Mouse (Mus musculus) embryonic facial prominence, embryonic 15.5 days (tissue): ENCODE measurements around the gene Adam15. TPM values are rescaled to one million over a fixed set of nuclear protein-coding genes. Genes with fewer than 3 reads are reported as not detected.

Experiments
- ATAC-seq: fragments of 200-750 bp; cut with Nextera tagmentation; 2 replicates; pipeline ENCODE4 v1.8.0; 2017; ENCODE audit warnings: low read depth, moderate TSS enrichment; ENCODE audit not compliant: insufficient number of reproducible peaks, low FRiP score, low TSS enrichment
- H3K27ac ChIP-seq: fragments of 300-500 bp; sonication (generic); replicated peaks from 2 replicates; pipeline ENCODE4 v1.5.1; 2015; ENCODE audit warnings: mild to moderate bottlenecking, inconsistent platforms
- H3K27me3 ChIP-seq: fragments of 300-500 bp; sonication (generic); 2 replicates; pipeline ENCODE4 v1.6.1; 2015; ENCODE audit warnings: inconsistent platforms
- H3K36me3 ChIP-seq: fragments of 300-500 bp; sonication (generic); 2 replicates; pipeline ENCODE4 v1.6.1; 2015; ENCODE audit warnings: mild to moderate bottlenecking, inconsistent platforms
- H3K4me1 ChIP-seq: fragments of 300-500 bp; sonication (generic); 2 replicates; pipeline ENCODE4 v1.6.1; 2015; ENCODE audit warnings: inconsistent platforms
- H3K4me2 ChIP-seq: fragments of 300-500 bp; sonication (generic); replicated peaks from 2 replicates; pipeline ENCODE4 v1.6.1; 2015; ENCODE audit warnings: mild to moderate bottlenecking, inconsistent platforms
- H3K4me3 ChIP-seq: fragments of 300-500 bp; sonication (generic); replicated peaks from 2 replicates; pipeline ENCODE4 v1.5.1; 2015; ENCODE audit warnings: mild to moderate bottlenecking, inconsistent platforms
- H3K9ac ChIP-seq: fragments of 300-500 bp; sonication (generic); 2 replicates; pipeline ENCODE4 v1.6.1; 2015; ENCODE audit warnings: inconsistent platforms
- H3K9me3 ChIP-seq: fragments of 300-500 bp; sonication (generic); replicated peaks from 2 replicates; pipeline ENCODE4 v1.6.1; 2016; ENCODE audit warnings: inconsistent platforms
- WGBS: fragments of 180-500 bp; shearing (Covaris S2); methylation state at CpG from one replicate; pipeline ENCODE4 v1.1.7; 2015; 5-methylcytosine and 5-hydroxymethylcytosine counted together
- polyA plus RNA-seq: library from polyadenylated mRNA; unstranded; fragments of >200 nt; fragmentation: Nextera tagmentation; extraction: Ambion mirVana; gene quantifications from 2 replicates; pipeline ENCODE4 v1.2.1, GENCODE M21; 2015

The Adam15 gene
- polyA plus RNA-seq, 1 experiment from 2014 or later, result 96.1 TPM

GRCm38 (mm10) chr3:89365486-89366414 lies 16.0 kb upstream of the Adam15 start:
- Histone ChIP-seq H3K4me1 (no peaks in the 10 kb centered on the region), H3K27ac (no peak overlapping the region), H3K9ac (no peak overlapping the region), H3K36me3 (no peaks in the 10 kb centered on the region), H3K4me3 (no peak overlapping the region), H3K27me3 (no peaks in the 10 kb centered on the region), H3K9me3 (no peaks in the 10 kb centered on the region), H3K4me2 (no peak overlapping the region)
- 68% methylated on average over 20 of the region's 20 CpGs for WGBS
- no peak for ATAC-seq

DNA sequence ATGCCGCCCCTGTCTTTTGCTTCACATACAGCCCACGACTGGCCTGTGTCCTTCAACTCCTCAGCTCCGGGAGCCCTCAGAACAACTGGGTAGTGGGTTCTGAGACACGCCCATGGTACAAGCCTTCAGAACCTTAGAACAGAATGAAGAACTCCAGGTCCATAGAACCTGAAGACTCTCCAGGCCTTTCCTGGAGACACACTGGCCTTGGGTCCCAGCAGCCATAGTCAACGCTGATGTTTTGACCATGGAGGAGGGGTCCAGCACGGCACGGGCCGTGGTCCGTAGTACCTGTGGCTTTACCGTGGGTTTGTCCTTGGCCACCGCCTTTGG lies 15.3 kb upstream of the Adam15 start, which contains the start of gene Dcst1:
Gene Dcst1, minus strand, starts transcription at position 101 of the 333 bp plus-strand sequence.
- H3K4me3 ChIP-seq, result no peak within 1 kb of the TSS
- no peak within 1 kb of the TSS for H3K27ac ChIP-seq
- WGBS, result 89% methylated on average over 11 of the region's 11 CpGs
- ATAC-seq, result no peak
- no peaks in the 10 kb centered on the region for H3K27me3 ChIP-seq
- H3K9ac ChIP-seq, result no peak within 1 kb of the TSS
- H3K4me2 ChIP-seq, result no peak within 1 kb of the TSS
- no peaks in the 10 kb centered on the region for H3K4me1 ChIP-seq
- H3K9me3 ChIP-seq, result no peaks in the 10 kb centered on the region
- H3K36me3 ChIP-seq, result no peaks in the 10 kb centered on the region

GRCm38 (mm10) chr3:89364631-89365030 lies 14.8 kb upstream of the Adam15 start:
- WGBS, result 42% methylated on average over 8 of the region's 8 CpGs
- Histone ChIP-seq H3K4me1 (no peaks in the 10 kb centered on the region), H3K27ac (no peak overlapping the region), H3K27me3 (no peaks in the 10 kb centered on the region), H3K9ac (no peak overlapping the region), H3K4me3 (no peak overlapping the region), H3K9me3 (no peaks in the 10 kb centered on the region), H3K36me3 (no peaks in the 10 kb centered on the region), H3K4me2 (no peak overlapping the region)
- ATAC-seq, result no peak

DNA sequence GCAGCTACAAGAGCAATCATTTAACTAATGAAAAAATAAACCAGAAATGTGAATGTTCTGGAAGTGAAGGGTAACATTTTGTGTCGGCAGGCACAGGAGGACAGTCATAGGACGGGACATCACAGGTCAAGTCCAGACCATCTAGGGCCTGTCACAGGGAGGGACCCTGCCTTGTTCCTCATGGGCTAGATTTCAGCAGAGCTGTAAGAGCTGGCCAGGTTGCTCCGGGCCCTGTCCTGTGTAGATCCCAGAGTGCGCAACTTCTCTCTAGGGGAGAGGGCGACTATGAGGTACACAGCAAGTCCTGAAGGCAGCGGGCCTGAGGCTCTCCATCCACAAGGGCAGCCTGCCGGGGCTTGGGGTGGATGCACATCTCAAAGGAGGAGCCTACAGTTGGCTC lies 11.9 kb upstream of the Adam15 start, which contains the start of gene Dcst2:
Gene Dcst2, plus strand, starts transcription at position 301 of the 400 bp plus-strand sequence.
- 80% methylated on average over 7 of the region's 7 CpGs for WGBS
- ATAC-seq, result no peak
- Histone ChIP-seq H3K27me3 (no peaks in the 10 kb centered on the region), H3K36me3 (no peaks in the 10 kb centered on the region), H3K4me2 (no peak within 1 kb of the TSS), H3K9me3 (no peaks in the 10 kb centered on the region), H3K4me3 (no peak within 1 kb of the TSS), H3K4me1 (no peaks in the 10 kb centered on the region), H3K9ac (no peak within 1 kb of the TSS), H3K27ac (no peak within 1 kb of the TSS)

DNA sequence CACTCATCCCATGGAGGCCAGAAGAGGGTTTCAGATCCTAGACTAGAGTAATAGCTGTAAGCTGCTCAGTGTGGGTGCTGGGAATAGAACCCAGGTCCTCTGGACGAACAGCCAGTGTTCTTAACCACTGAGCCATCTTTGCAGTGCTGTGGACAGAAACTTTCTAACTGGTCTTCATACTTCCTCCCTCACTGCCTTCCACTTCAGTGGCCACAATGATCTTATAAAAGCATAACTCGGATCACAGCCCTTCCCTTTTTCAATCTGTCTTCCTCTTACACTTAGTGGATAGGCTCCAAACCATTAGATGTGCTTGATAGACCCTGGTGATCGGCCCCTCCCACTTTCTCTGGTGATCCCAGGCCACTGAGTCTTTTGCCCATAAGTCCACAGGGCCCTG lies 10.4 kb upstream of the Adam15 start:
- H3K27ac ChIP-seq, result no peak overlapping the region
- WGBS, result 71% methylated on average over 3 of the region's 3 CpGs
- H3K9me3 ChIP-seq, result no peaks in the 10 kb centered on the region
- no peak overlapping the region for H3K9ac ChIP-seq
- H3K4me1 ChIP-seq, result no peaks in the 10 kb centered on the region
- no peak for ATAC-seq
- H3K4me2 ChIP-seq, result no peak overlapping the region
- H3K36me3 ChIP-seq, result no peaks in the 10 kb centered on the region
- no peak overlapping the region for H3K4me3 ChIP-seq
- peaks cover 5% of the 10 kb centered on the region; the same call in 1 of the 2 replicates for H3K27me3 ChIP-seq

DNA sequence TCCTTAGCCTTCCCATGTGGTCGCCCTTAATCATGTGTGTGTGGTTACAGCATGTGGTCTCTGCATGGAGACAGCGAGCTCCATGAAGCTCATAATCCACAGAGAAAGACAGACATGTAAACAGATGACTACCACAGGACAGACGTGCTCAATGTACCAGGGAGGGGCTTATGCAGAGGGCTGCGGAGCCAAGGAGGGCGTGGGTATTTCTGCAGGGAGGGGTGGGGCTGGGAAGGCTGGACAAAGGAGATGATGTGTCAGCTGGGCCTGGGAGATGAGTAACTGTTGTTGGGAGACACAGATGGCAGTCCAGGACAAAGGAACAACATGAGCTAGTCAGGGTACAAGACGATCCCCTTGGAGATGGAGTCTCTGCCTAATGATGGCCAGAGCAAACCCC lies 9.8 kb upstream of the Adam15 start:
- ATAC-seq, result no peak
- no peaks in the 10 kb centered on the region for H3K9me3 ChIP-seq
- no peaks in the 10 kb centered on the region for H3K36me3 ChIP-seq
- no peak overlapping the region for H3K4me3 ChIP-seq
- 48% methylated on average over 6 of the region's 6 CpGs for WGBS
- H3K4me2 ChIP-seq, result no peak overlapping the region
- H3K4me1 ChIP-seq, result 0 out of 2 replicates have a peak, but pooled peaks cover 2% of the 10 kb centered on the region
- no peak overlapping the region for H3K27ac ChIP-seq
- peaks cover 5% of the 10 kb centered on the region; the same call in 1 of the 2 replicates for H3K27me3 ChIP-seq
- H3K9ac ChIP-seq, result no peak overlapping the region

DNA sequence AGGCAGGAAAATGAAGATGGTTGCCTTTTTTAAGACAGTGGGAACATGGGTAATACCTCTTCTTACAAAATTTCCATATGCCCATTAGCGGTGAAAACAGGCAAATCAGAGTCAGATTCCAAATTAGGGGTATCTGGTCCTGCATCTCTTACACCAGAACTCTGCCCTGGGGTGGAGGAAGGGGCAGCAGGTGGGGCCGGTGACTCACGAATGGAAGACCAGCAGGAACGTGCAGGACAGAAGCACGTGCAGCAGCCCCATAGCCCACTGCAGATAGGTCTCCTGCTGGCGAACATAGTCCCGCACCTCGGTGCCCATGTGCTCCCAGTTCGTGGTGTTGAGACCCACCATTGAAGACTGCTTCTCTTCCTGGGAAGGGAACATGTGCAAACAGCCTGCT lies 6.2 kb upstream of the Adam15 start:
- Histone ChIP-seq H3K9ac (no peak overlapping the region), H3K4me3 (no peak overlapping the region), H3K4me1 (0 out of 2 replicates have a peak, but pooled peaks cover 2% of the 10 kb centered on the region), H3K4me2 (no peak overlapping the region), H3K27ac (no peak overlapping the region), H3K36me3 (no peaks in the 10 kb centered on the region), H3K9me3 (no peaks in the 10 kb centered on the region), H3K27me3 (peaks cover 5% of the 10 kb centered on the region; the same call in 1 of the 2 replicates)
- ATAC-seq, result no peak
- WGBS, result 62% methylated on average over 9 of the region's 9 CpGs

GRCm38 (mm10) chr3:89355512-89355902 lies 5.7 kb upstream of the Adam15 start:
- no peak overlapping the region for H3K9ac ChIP-seq

GRCm38 (mm10) chr3:89354816-89355511 lies 5.2 kb upstream of the Adam15 start:
- Histone ChIP-seq H3K9me3 (no peaks in the 10 kb centered on the region), H3K4me3 (no peak overlapping the region), H3K36me3 (no peaks in the 10 kb centered on the region), H3K27me3 (peaks cover 5% of the 10 kb centered on the region; the same call in 1 of the 2 replicates), H3K9ac (no peak overlapping the region), H3K27ac (no peak overlapping the region), H3K4me2 (no peak overlapping the region), H3K4me1 (peaks cover 10% of the 10 kb centered on the region)
- no peak for ATAC-seq
- 18% methylated on average over 5 of the region's 5 CpGs for WGBS

More at GRCm38 (mm10) chr3:89355512-89355902, 5.7 kb upstream of the Adam15 start:
- Histone ChIP-seq H3K27me3 (peaks cover 5% of the 10 kb centered on the region; the same call in 1 of the 2 replicates), H3K36me3 (no peaks in the 10 kb centered on the region), H3K27ac (no peak overlapping the region), H3K4me3 (no peak overlapping the region), H3K4me2 (no peak overlapping the region), H3K4me1 (peaks cover 5% of the 10 kb centered on the region), H3K9me3 (no peaks in the 10 kb centered on the region)
- 83% methylated on average over 6 of the region's 6 CpGs for WGBS
- no peak for ATAC-seq

DNA sequence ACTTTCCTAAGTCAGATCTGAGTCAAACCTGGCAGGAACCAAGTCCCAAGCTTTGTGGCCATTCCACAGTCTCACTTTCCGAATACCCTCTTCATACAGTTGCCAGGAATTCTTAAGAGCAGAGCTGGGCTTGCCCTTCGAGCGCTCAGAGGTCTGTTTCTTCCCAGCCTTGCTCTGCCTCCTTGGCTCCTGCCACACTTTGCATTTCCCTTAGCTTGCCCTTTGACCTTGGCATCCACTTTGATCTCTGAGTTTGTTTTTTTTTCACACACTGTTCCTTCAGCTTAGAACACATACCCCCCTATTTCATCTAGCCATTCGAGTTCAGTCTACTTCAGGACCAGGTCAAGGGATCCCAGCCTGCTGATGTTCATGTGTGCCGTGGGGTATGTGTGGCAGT lies 1.5 kb upstream of the Adam15 start:
- Histone ChIP-seq H3K4me1 (peaks cover 21% of the 10 kb centered on the region), H3K9me3 (no peaks in the 10 kb centered on the region), H3K4me3 (no peak overlapping the region), H3K4me2 (no peak overlapping the region), H3K27ac (no peak overlapping the region), H3K27me3 (peaks cover 4% of the 10 kb centered on the region), H3K36me3 (peaks cover 7% of the 10 kb centered on the region; the same call in 1 of the 2 replicates), H3K9ac (no peak overlapping the region)
- WGBS, result 51% methylated on average over 5 of the region's 5 CpGs
- ATAC-seq, result no peak
